Mouse (Mus musculus) forebrain, embryonic 10.5 days (tissue): ENCODE measurements around the gene 2810021J22Rik. TPM values are rescaled to one million over a fixed set of nuclear protein-coding genes. Genes with fewer than 3 reads are reported as not detected.

Experiments
- DNase-seq: peaks from one replicate; pipeline ENCODE4 v3.0.0-alpha.2; 2017; ENCODE audit warnings: low spot score; ENCODE audit errors: extremely low spot score
- H3K27ac ChIP-seq: fragments of 300-500 bp; sonication (generic); 2 replicates; pipeline ENCODE4 v1.5.1; 2016; ENCODE audit warnings: mild to moderate bottlenecking
- H3K27me3 ChIP-seq: fragments of 300-500 bp; sonication (generic); 2 replicates; pipeline ENCODE4 v1.6.1; 2016; ENCODE audit warnings: mild to moderate bottlenecking; ENCODE audit not compliant: poor library complexity, severe bottlenecking
- H3K36me3 ChIP-seq: fragments of 300-500 bp; sonication (generic); replicated peaks from 2 replicates; pipeline ENCODE4 v1.6.1; 2016; ENCODE audit warnings: mild to moderate bottlenecking, moderate library complexity
- H3K4me1 ChIP-seq: fragments of 300-500 bp; sonication (generic); 2 replicates; pipeline ENCODE4 v1.6.1; 2016
- H3K4me3 ChIP-seq: fragments of 300-500 bp; sonication (generic); 2 replicates; pipeline ENCODE4 v1.5.1; 2016; ENCODE audit warnings: mild to moderate bottlenecking, moderate library complexity
- H3K9me3 ChIP-seq: fragments of 300-500 bp; sonication (generic); 2 replicates; pipeline ENCODE4 v1.6.1; 2016; ENCODE audit warnings: mild to moderate bottlenecking, moderate library complexity
- WGBS: fragments of 180-500 bp; shearing (Covaris S2); methylation state at CpG from one replicate; pipeline ENCODE4 v1.1.7; 2016; 5-methylcytosine and 5-hydroxymethylcytosine counted together
- polyA plus RNA-seq: library from polyadenylated mRNA; unstranded; fragments of >200 nt; fragmentation: Nextera tagmentation; extraction: Ambion mirVana; gene quantifications from 2 replicates; pipeline ENCODE4 v1.2.1, GENCODE M21; 2016

The 2810021J22Rik gene
- polyA plus RNA-seq, 1 experiment from 2014 or later, result 9.3 TPM

- H3K4me1 ChIP-seq, result no peaks in the 10 kb centered on the region
- peaks cover 90% of the 10 kb centered on the region for H3K36me3 ChIP-seq
- no peaks in the 10 kb centered on the region for H3K27me3 ChIP-seq
- no peaks in the 10 kb centered on the region for H3K9me3 ChIP-seq
- H3K4me3 ChIP-seq, result no peak overlapping the region
- no peak overlapping the region for H3K27ac ChIP-seq
- WGBS, result 81% methylated on average over 6 of the region's 6 CpGs
- DNase-seq, result no peak
Measured at GRCm38 (mm10) chr11:58894456-58894855, 27.4 kb downstream of the 2810021J22Rik start.

GRCm38 (mm10) chr11:58897485-58897884, 30.5 kb downstream of the 2810021J22Rik start:
- peaks cover 2% of the 10 kb centered on the region; the same call in 1 of the 2 replicates for H3K4me1 ChIP-seq
- DNase-seq, result no peak
- H3K27ac ChIP-seq, result no peak overlapping the region
- H3K9me3 ChIP-seq, result no peaks in the 10 kb centered on the region
- WGBS, result 88% methylated on average over 6 of the region's 6 CpGs
- no peak overlapping the region for H3K4me3 ChIP-seq
- H3K27me3 ChIP-seq, result no peaks in the 10 kb centered on the region
- peaks cover 88% of the 10 kb centered on the region for H3K36me3 ChIP-seq

GRCm38 (mm10) chr11:58901080-58901479, 34.1 kb downstream of the 2810021J22Rik start:
- H3K4me1 ChIP-seq, result peaks cover 16% of the 10 kb centered on the region
- no peaks in the 10 kb centered on the region for H3K9me3 ChIP-seq
- DNase-seq, result no peak
- H3K27me3 ChIP-seq, result no peaks in the 10 kb centered on the region
- no peak overlapping the region for H3K4me3 ChIP-seq
- peaks cover 59% of the 10 kb centered on the region for H3K36me3 ChIP-seq
- H3K27ac ChIP-seq, result no peak overlapping the region

- DNase-seq, result peak; percentile 96
- H3K4me3 ChIP-seq, result peak within 1 kb of the TSS; percentile 88
- peaks cover 35% of the 10 kb centered on the region for H3K36me3 ChIP-seq
- H3K9me3 ChIP-seq, result no peaks in the 10 kb centered on the region
- under 1% methylated on average over 40 of the region's 40 CpGs for WGBS
- peaks cover 16% of the 10 kb centered on the region for H3K4me1 ChIP-seq
- no peaks in the 10 kb centered on the region for H3K27me3 ChIP-seq
- H3K27ac ChIP-seq, result peak within 1 kb of the TSS; percentile 95
Measured at GRCm38 (mm10) chr11:58903511-58904409, 36.7 kb downstream of the 2810021J22Rik start, which contains the start of gene Zfp39. Gene Zfp39, minus strand, starts transcription at chr11:58904225.

- H3K36me3 ChIP-seq, result peaks cover 29% of the 10 kb centered on the region
- 3% methylated on average over 8 of the region's 8 CpGs for WGBS
- no peaks in the 10 kb centered on the region for H3K27me3 ChIP-seq
- H3K4me3 ChIP-seq, result peak overlapping the region; percentile 88
- DNase-seq, result no peak
- H3K9me3 ChIP-seq, result no peaks in the 10 kb centered on the region
- peaks cover 16% of the 10 kb centered on the region for H3K4me1 ChIP-seq
- H3K27ac ChIP-seq, result peak overlapping the region; percentile 95
Measured at GRCm38 (mm10) chr11:58904410-58904718, 37.3 kb downstream of the 2810021J22Rik start.

- peaks cover 16% of the 10 kb centered on the region for H3K4me1 ChIP-seq
- H3K27me3 ChIP-seq, result no peaks in the 10 kb centered on the region
- H3K4me3 ChIP-seq, result peak overlapping the region; percentile 88
- H3K27ac ChIP-seq, result 0 out of 2 replicates have a peak overlapping the region, but pooled peaks have one; percentile 20
- 36% methylated on average over 6 of the region's 6 CpGs for WGBS
- peaks cover 28% of the 10 kb centered on the region for H3K36me3 ChIP-seq
- H3K9me3 ChIP-seq, result no peaks in the 10 kb centered on the region
- DNase-seq, result peak; percentile 22
Measured at GRCm38 (mm10) chr11:58904838-58905237, 37.8 kb downstream of the 2810021J22Rik start.

GRCm38 (mm10) chr11:58913776-58914175, 46.8 kb downstream of the 2810021J22Rik start:
- peak overlapping the region; percentile 72 for H3K27ac ChIP-seq
- no peaks in the 10 kb centered on the region for H3K27me3 ChIP-seq
- H3K4me3 ChIP-seq, result peak overlapping the region; percentile 41; the same call in 1 of the 2 replicates
- H3K36me3 ChIP-seq, result no peaks in the 10 kb centered on the region
- WGBS, result 83% methylated on average over 1 of the region's 1 CpGs
- no peaks in the 10 kb centered on the region for H3K9me3 ChIP-seq
- H3K4me1 ChIP-seq, result peaks cover 7% of the 10 kb centered on the region
- no peak for DNase-seq

GRCm38 (mm10) chr11:58914461-58915028, 47.5 kb downstream of the 2810021J22Rik start:
- peaks cover 7% of the 10 kb centered on the region for H3K4me1 ChIP-seq
- H3K9me3 ChIP-seq, result no peaks in the 10 kb centered on the region
- H3K27ac ChIP-seq, result peak overlapping the region; percentile 72
- peak; percentile 37 for DNase-seq
- H3K36me3 ChIP-seq, result no peaks in the 10 kb centered on the region
- WGBS, result 24% methylated on average over 17 of the region's 17 CpGs
- peak overlapping the region; percentile 41 for H3K4me3 ChIP-seq
- H3K27me3 ChIP-seq, result no peaks in the 10 kb centered on the region

GRCm38 (mm10) chr11:58916879-58917744, 50.1 kb downstream of the 2810021J22Rik start:
- Histone ChIP-seq H3K4me1 (peaks cover 7% of the 10 kb centered on the region), H3K4me3 (no peak overlapping the region), H3K27ac (no peak overlapping the region), H3K36me3 (no peaks in the 10 kb centered on the region), H3K9me3 (no peaks in the 10 kb centered on the region), H3K27me3 (no peaks in the 10 kb centered on the region)
- peak; percentile 36 for DNase-seq
- WGBS, result 56% methylated on average over 14 of the region's 14 CpGs

- H3K4me3 ChIP-seq, result no peak within 1 kb of the TSS
- H3K4me1 ChIP-seq, result peaks cover 7% of the 10 kb centered on the region
- no peaks in the 10 kb centered on the region for H3K9me3 ChIP-seq
- no peak for DNase-seq
- H3K27ac ChIP-seq, result no peak within 1 kb of the TSS
- WGBS, result 91% methylated on average over 12 of the region's 12 CpGs
- H3K27me3 ChIP-seq, result no peaks in the 10 kb centered on the region
- no peaks in the 10 kb centered on the region for H3K36me3 ChIP-seq
Measured at GRCm38 (mm10) chr11:58917745-58918366, 50.8 kb downstream of the 2810021J22Rik start, which contains the start of gene Btnl10. Gene Btnl10, plus strand, starts transcription at chr11:58917908.

- Histone ChIP-seq H3K27me3 (no peaks in the 10 kb centered on the region), H3K36me3 (no peaks in the 10 kb centered on the region), H3K9me3 (no peaks in the 10 kb centered on the region), H3K27ac (no peak overlapping the region), H3K4me3 (no peak overlapping the region), H3K4me1 (peaks cover 7% of the 10 kb centered on the region)
- WGBS, result 76% methylated on average over 5 of the region's 5 CpGs
- no peak for DNase-seq
Measured at GRCm38 (mm10) chr11:58918759-58919158, 51.7 kb downstream of the 2810021J22Rik start.

GRCm38 (mm10) chr11:58922420-58922819, 55.4 kb downstream of the 2810021J22Rik start:
- 89% methylated on average over 9 of the region's 9 CpGs for WGBS
- H3K4me3 ChIP-seq, result no peak overlapping the region
- no peak for DNase-seq
- no peaks in the 10 kb centered on the region for H3K4me1 ChIP-seq
- no peak overlapping the region for H3K27ac ChIP-seq
- no peaks in the 10 kb centered on the region for H3K36me3 ChIP-seq
- H3K27me3 ChIP-seq, result 0 out of 2 replicates have a peak, but pooled peaks cover 5% of the 10 kb centered on the region
- H3K9me3 ChIP-seq, result no peaks in the 10 kb centered on the region
